Mouse (Mus musculus) spleen, postnatal 10 days (tissue): ENCODE data around the gene Gm10228.
"Not testable (repeated sequence)": the region's sequence is repeated elsewhere in the genome, so short reads cannot be mapped to it uniquely, and the experiment has no call there.

Experiments
- DNase-seq, 2 experiments: peaks; one replicate each; pipeline ENCODE4 v3.0.0; 2021 to 2022; ENCODE audit warnings: low spot score in 2 of 2

Gene Gm10228

DNA sequence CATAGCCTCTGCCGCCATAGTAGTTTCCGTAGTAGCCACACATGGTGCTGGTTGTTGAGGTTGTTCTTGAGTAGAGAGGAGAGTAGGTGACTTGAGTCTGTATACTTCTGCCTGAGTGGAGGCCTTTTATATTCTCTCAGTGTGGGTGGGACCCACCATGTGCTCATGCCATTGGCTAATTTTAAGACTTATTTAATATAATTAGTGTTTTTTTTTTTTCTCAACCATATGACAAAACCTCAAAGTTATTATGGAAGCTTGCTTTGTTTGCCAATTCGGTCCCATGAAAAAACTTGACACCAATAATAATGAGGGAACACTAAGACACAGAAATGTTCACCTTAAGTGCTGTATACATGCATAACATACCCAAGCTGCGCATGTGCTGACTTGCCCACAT is at the start of gene Gm10228:
TSS of gene Gm10228 (minus strand) at position 101 of the 400 bp plus-strand sequence.
- DNase-seq, result not testable (repeated sequence)

DNA sequence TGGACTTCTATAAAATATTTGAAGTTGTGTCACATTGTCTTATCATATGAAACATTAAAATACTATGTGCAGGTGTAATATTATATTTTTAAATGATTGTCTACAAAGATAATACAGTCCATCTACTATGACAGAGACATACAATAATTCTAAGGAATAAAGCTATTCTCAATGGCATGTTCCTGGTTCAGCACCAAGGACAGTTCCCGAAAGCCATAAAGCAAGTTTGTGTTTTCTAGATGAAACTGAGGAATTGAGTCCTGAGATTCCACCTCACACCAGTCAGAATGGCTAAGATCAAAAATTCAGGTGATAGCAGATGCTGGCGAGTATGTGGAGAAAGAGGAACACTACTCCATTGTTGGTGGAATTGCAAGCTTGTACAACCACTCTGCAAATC is 29.8 kb upstream of the Gm10228 start:
- not testable (repeated sequence) for DNase-seq

DNA sequence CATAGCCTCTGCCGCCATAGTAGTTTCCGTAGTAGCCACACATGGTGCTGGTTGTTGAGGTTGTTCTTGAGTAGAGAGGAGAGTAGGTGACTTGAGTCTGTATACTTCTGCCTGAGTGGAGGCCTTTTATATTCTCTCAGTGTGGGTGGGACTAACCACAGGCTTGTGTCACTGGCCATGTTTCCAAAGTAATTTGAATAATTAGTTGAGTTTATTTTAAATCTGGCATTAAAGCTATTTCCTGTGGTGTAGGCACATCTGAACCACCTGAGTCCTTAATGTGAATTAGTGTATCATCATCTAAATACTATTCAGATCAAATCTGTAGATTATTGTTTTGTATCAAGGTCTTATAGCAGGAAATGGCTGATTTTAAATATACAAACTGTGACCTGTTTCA is 22.6 kb upstream of the Gm10228 start, which contains the start of gene 1110025L11Rik:
TSS of gene 1110025L11Rik (minus strand) at position 101 of the 400 bp plus-strand sequence.
- not testable (repeated sequence) for DNase-seq

DNA sequence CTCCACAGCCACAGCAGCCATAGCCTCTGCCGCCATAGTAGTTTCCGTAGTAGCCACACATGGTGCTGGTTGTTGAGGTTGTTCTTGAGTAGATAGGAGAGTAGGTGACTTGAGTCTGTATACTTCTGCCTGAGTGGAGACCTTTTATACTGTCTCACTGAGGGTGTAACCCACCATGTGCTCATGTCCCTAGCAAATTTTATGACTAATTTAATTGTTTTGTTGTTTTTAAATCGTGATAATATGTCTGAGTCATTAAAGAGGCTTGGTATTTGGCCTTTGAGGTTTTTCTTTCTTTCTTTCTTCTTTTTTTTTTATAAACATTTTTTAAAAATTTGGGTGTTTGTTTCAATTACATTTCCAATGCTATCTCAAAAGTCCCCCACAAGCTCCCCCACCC is 6.5 kb upstream of the Gm10228 start, which contains the start of gene Krtap6-5:
TSS of gene Krtap6-5 (minus strand) at position 101 of the 400 bp plus-strand sequence.
- DNase-seq, result no peak

DNA sequence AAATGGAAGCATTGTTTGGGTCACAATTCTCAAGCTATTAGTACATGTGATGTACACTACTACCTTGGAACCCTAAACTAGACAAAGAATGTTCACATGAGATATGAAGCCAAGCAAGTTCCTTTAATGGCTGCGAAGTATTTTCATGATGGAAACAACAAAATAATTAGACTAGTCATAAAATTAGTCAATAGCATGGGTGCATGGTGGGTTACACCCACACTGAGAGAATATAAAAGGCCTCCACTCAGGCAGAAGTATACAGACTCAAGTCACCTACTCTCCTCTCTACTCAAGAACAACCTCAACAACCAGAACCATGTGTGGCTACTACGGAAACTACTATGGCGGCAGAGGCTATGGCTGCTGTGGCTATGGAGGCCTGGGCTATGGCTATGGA is 9.9 kb downstream of the Gm10228 start, which contains the start of gene Krtap6-1:
TSS of gene Krtap6-1 (plus strand) at position 301 of the 400 bp plus-strand sequence.
- DNase-seq, result not testable (repeated sequence)

DNA sequence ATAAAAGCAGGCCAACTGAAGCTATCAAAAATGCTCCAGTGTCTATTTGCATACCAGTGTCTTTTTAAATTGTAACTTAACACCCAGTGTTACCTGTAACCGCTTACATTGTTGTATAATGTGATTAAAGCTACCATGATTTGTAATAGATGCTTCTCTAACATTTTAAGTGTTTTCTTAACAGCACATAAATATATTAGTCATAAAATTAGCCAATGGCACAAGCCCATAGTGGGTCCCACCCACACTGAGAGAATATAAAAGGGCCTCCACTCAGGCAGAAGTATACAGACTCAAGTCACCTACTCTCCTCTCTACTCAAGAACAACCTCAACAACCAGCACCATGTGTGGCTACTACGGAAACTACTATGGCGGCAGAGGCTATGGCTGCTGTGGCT is 26.3 kb downstream of the Gm10228 start, which contains the start of gene Gm10229:
TSS of gene Gm10229 (plus strand) at position 301 of the 400 bp plus-strand sequence.
- not testable (repeated sequence) for DNase-seq

DNA sequence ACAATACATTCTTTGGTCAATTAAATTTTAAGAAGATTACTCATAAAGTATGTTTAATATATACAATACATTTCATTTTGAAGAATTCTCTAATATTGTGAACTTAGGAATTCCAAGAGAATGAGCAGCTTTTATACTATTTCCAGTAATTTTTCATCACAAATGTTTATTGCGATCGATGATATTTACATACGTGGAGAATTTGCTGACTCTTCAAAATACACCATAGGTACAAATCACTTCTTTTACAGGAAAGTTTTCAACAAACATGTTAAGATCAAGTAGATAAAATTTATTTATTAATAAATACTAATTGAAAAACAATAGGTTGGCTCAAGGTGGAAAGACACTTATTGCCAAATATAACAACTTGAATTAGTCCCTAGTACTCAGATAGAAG is 27.3 kb downstream of the Gm10228 start:
- no peak for DNase-seq

DNA sequence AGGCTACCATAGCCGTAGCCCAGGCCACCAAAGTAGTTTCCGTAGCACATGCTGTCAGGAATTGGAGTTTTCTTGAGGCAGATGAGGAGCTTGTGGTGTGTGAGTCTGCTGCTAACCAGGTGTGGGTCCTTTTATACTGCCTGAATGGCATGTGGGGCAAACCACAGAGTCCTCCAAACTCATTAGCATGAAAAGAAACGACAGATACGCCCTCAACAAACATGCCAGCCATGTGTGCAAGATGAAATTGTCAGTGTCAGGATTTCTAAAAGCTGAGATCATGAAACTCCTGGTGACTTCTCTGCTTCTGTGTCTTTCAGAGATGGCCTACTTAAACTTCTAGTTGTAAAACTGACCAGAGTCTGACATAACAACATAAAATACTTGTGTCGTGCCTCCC is 30.6 kb downstream of the Gm10228 start, which contains the start of gene Krtap22-2:
TSS of gene Krtap22-2 (minus strand) at position 101 of the 400 bp plus-strand sequence.
- no peak for DNase-seq
